Mouse (Mus musculus) C2C12 (cell line): Measurements from ENCODE around the gene Chn2.

ENCODE experiments used
- CEBPB ChIP-seq: IDR thresholded peaks from one replicate; pipeline ENCODE4 v1.6.1; 2011; ENCODE audit warnings: low read depth, mild to moderate bottlenecking, control low read depth, moderate library complexity
- CTCF ChIP-seq: IDR thresholded peaks from one replicate; pipeline ENCODE4 v1.5.1; 2011; ENCODE audit not compliant: control insufficient read depth, insufficient read depth, insufficient read length
- FOSL1 ChIP-seq: IDR thresholded peaks from one replicate; pipeline ENCODE4 v1.8.0; 2011; ENCODE audit warnings: mild to moderate bottlenecking, low read length; ENCODE audit not compliant: poor library complexity, insufficient read depth, severe bottlenecking
- MAX ChIP-seq: IDR thresholded peaks from one replicate; pipeline ENCODE4 v1.6.1; 2011; ENCODE audit warnings: mild to moderate bottlenecking, control low read depth
- USF1 ChIP-seq: IDR thresholded peaks from one replicate; pipeline ENCODE4 v1.6.1; 2011; ENCODE audit warnings: low read depth, mild to moderate bottlenecking, control low read depth, moderate library complexity

- TF ChIP-seq CTCF (no peak), CEBPB (no peak), USF1 (no peak), MAX (no peak), FOSL1 (no peak)
Measured at GRCm38 (mm10) chr6:54084046-54084445, 44.7 kb downstream of the Chn2 start.
